Mouse (Mus musculus) ES-Bruce4 (cell line): ENCODE measurements at regions not wholly inside any gene's neighbourhood (a gene's known extent, or its start where the extent isn't known, plus 50 kb on each side); places are given as distances from the start of the nearest gene placed in this dataset.

Experiments used
- CTCF ChIP-seq: IDR thresholded peaks from one replicate; pipeline ENCODE4 v1.8.1; 2011; ENCODE audit warnings: low read depth, low read length
- EP300 ChIP-seq: IDR thresholded peaks from 2 replicates; pipeline ENCODE4 v1.6.1; 2011; ENCODE audit warnings: low read depth, low read length; ENCODE audit not compliant: insufficient read depth

DNA sequence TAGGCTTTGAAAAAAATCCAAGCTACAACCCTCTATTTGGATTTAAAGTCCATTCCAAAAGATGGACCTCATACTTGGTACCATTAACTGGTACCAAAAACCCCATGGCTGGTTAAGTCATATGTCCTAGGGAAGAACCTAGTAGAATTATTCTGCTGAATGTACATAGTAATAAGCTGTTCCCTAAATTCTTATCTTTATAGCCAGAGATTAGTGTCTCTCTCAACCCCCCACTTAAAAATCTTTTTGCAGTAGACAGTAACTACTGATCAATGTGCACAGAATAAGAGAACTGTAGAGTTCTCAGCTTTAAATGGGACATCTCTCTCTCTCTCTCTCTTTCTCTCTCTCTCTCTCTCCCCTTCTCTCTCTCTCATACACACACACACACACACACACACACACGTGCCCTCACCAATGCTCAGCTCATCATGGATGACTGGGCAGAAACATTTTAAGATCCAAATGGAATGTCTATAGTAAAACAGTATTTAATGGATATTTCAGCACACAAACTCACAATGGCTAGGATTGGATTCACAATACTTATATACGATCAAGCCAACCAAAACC lies 640.2 kb upstream of the Slc8a1 start:
- TF ChIP-seq CTCF = no peak
- no peak for TF ChIP-seq EP300
